Mouse (Mus musculus) embryo, embryonic 10.5 days (tissue): ENCODE measurements around the gene Maco1.

ENCODE experiments used
- DNase-seq: peaks from one replicate; pipeline ENCODE4 v3.0.0-alpha.2; 2015; ENCODE audit warnings: low spot score

Maco1 gene

DNA sequence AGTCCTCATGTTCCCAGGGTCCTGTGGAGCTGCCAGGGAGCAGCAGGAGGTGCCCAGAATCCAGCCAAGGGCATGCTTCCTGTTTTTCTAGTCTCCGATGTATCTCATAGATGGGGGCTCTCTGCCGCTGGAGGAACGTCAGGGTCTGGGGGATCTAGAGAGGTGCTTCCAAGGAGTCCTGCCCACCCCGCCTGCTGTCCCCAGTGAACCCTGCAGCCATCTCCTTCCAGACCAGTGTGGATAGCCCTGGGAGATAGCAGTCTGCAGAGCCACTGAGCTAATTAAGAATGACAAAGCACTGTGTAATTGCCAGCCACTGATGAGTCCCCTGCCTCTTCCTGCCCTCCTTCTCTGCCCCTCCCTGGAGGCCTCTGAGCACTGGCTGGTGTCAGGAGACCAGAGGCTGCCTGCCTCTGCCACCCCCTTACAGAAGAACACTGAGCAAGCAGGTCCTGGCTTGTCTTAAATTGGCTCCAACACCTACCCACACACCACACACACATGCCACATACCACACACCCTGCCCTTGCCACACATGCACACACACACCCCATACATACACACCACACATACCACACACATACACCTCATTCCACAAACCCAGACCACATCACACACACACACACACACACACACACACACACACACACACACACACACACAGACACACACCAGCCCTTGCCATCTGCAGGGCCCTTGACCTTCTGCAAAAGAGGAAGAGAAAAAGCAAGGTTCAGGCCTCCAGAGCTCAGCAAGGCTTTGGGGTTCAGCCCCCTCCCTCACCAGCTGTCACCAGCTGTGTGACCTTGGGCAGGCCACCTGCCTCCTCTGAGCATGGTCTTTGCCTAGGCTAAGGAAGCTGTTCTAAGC lies 80.1 kb downstream of the Maco1 start:
- no peak for DNase-seq

DNA sequence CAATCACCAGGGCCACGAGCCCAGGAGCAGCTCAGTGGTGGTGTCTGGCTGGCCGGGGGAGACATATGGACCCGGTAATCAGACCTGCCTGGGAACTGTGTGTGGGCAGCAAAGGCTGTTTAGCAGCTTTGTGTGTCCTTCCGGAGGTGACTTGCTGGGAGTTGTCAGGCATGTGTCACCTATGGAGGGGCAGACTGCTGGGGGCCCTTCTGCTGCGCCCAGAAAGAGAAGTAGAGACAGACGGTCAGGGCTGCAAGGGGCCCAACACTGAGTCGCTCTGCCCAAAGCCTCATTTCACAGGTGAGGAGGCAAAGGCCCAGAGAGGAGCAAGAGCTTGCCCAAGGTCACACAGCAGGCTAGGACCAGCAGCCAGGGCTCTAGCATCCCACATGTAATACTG lies 83.3 kb downstream of the Maco1 start:
- no peak for DNase-seq

- no peak for DNase-seq
Observed at GRCm38 (mm10) chr4:134769081-134769811, 83.9 kb downstream of the Maco1 start.

DNA sequence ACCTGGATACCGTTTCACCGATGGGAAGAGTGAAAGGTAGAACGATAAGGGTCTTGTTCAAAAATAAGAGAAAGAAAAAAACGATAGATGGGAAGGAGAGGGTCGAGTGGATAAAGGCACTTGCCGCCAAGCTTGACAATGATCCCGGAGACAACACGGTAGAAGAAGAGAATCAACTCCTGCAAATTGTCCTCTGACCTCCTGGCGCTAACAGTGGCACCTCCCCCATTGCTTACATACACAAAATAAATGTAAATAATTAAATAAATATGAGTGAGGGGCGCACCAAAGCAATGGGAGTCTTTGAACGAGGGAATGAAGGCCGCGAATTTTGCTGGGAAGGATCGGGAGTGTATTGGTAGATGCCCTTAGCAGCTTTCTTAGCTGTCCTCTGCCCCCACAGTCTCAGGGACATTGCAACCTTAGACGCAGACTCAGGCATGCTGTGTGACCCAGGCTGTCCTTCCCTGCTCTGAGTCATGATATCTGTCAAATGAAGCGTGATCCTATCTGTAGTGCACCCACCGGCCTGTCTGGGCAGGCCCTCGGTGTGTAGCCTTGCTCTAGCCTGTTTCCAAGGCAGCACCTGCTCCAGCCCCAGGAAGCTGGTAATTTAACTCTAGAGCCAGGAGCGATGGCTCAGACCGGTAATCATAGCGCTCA lies 84.8 kb downstream of the Maco1 start:
- DNase-seq = no peak

DNA sequence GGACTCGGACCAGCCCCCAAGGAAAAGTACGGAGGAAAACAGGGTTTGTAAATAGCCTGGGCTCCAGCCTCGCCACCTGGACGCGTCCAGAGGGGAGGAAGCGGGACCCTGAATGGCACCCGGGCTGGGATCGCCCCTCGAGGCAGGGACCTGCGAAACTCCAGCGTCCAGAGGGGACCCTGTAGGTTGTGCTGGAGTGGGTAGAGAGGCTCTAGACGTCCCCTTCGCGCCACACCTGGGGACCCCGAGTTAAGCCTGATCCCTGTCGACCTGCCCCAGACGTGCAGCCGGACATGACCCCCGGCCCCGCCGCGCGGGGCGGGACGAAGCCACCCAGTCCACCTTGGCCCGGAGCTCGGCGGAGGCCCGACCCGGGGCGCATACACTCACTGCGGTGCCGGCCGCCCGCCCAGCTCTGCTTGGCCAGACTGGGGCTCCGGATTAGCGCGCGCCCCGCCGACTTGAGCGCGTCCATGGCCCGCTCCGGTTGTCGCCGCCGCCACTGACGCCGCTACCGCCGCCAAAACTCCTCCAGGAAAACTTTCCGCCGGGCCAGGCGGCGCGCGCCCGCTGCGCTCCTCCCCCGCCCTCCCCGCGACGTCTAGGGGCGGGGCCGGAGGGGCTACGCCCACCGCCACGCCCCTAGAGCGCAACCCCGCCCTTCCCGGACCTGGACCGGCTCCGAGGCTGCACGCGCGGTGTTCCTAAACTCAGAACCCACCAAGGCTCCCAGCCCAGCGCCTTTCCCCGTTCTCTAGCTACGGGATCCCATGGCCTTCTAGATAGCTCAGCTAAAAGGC lies 85.5 kb downstream of the Maco1 start, which contains the start of gene Ldlrap1:
Ldlrap1 (minus strand) TSS at position 599 of the 800 bp plus-strand sequence.
- peak; percentile 82 for DNase-seq

DNA sequence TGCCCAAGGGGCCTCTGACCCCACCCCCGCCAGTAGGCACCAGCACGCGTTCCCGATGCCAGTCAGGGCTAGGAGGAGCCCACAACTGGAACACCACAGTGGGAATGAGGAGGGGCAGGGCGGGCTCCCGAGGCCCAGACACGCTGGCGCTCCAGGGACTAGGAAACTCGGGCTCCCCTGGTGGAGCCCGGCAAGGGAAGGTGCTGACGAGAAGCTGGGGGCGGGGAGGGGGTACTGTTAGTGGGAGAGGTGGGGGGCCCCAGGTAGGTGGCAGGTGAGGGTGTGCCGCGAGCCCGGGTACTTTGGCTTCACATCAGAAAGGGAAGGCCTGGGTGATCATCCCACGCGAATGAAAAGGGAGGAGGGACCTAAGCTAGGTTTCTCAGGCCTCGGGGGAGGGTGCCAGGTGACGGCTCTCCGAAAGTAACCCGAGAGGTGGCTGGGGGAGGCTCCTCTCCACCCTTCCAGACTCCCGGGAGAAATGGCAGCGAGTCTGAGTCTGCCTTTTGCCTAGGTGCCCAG lies 86.2 kb downstream of the Maco1 start:
- peak; percentile 33 for DNase-seq

- no peak for DNase-seq
Observed at GRCm38 (mm10) chr4:134766277-134766676, 86.9 kb downstream of the Maco1 start.

GRCm38 (mm10) chr4:134764333-134764732 lies 88.8 kb downstream of the Maco1 start:
- DNase-seq = no peak

DNA sequence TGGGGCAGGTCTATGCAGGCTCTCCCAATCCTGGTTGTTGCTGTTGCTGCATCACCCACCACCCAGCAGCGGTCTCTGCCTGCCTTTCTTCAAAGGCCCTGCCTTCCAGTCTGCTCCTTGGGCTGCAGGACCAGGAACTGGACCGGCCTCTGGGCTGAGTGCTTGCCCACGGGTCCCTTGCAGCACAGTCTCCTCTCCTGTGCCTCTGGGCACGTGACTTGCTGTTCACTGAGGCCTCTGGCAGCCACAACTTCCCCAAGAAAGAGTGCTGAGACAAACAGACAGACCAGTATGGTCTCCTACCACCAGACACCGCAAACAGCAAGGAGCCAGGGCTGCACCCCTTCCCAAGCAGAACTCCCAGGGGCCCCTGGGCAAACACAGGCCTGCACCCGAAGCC lies 90.8 kb downstream of the Maco1 start:
- no peak for DNase-seq

- peak; percentile 28 for DNase-seq
Observed at GRCm38 (mm10) chr4:134760793-134761201, 92.3 kb downstream of the Maco1 start.

DNA sequence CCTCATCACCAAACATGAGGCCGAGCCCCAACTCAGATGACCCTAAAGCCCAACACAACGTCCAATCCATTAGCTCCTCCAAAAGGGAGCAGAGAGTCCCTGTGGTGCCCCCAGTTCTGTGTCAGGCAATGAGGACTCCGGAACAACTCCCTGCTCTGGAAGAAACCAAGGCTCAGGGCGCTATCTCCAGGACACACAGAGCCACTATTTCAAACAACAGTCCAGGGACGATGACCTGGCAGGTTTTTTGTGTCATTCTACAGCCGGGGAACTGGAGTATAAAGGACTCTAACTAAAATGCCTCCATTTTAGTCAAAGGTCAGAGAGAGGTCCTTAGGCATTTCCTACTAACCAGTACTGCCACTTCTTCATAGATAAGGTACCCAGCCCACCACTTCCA lies 92.9 kb downstream of the Maco1 start:
- no peak for DNase-seq

DNA sequence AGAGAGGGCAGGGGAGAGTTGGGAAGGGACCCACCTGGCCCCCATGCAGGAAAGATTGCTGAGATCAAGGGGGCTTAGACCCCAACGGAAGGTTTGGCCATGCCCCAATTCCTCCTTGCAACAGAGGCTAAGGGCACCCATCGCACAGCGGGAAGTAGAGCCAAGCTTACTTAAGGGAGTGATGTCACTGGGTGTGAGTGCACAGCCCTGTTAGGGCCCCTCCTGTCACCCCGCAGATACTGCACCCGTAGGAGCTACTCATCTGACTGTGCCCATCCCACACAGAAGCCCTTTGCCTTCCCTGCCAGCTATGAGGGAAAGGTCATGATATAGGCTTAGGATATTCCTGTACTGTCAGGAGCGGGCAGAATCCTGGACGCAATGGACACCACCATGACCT lies 93.6 kb downstream of the Maco1 start:
- DNase-seq = no peak

DNA sequence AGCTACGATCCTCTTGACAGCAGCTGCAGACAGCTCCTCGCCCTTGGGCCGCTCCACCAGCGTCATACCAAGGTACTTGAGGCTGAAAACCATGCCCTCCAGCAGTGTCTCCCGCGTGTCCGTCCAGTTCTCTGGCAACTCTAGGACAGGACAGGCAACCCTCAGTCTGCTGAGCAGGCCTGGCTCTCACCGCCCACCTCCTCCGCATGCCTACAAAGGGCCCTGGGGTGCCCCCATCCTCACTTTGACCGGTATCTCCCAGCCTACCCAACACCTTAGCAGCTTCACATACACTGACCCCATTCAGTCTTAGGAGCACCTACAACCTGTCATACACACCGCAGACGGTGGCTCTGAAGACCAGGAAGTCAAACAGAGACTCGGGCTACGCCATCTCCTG lies 94.2 kb downstream of the Maco1 start:
- no peak for DNase-seq

- no peak for DNase-seq
Observed at GRCm38 (mm10) chr4:134758367-134758766, 94.8 kb downstream of the Maco1 start.

DNA sequence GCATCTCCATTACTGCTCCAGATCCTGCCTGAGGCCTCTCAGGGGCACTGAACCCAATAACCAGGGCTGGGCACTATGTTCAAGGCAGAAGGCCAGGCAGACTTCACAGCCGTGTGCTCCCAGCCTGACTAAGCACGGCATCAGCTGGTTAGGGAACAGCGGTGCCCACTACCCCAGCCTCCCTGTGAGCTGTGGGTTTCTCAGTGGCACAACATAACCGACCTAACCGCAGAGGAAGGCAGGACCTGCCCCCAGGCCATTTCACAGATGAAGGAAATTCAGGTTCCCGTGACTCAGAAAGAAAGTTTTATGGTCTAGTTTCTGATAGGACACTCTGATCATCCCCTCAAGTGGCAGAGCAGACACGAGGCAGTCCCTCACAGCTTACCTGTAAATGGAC lies 96.2 kb downstream of the Maco1 start:
- DNase-seq = no peak

DNA sequence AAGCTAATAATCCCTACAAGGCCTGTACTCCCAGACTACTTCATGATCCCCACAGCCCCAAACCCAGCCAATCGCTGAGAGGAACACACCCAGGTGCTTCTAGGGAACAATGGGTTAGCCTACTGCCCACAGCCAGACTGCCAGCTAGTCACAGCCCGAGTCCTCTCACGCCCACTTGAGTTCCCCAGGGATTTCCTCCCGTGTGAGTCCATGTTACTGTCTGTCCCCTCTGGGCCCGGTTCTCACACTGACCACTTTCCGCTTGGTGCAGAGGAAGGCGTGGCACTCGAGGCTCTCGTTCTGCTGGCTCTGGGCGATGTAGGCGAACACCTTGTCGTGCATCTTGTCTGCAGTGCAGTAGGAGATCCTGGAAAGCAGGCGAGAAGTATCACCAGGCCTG lies 98.2 kb downstream of the Maco1 start:
- no peak for DNase-seq

GRCm38 (mm10) chr4:134754371-134754770 lies 98.8 kb downstream of the Maco1 start:
- DNase-seq = no peak

- peak; percentile 40 for DNase-seq
Observed at GRCm38 (mm10) chr4:134753516-134754261, 99.5 kb downstream of the Maco1 start.

- no peak for DNase-seq
Observed at GRCm38 (mm10) chr4:134752911-134753426, 100.2 kb downstream of the Maco1 start.
